Mouse (Mus musculus) NIH3T3 (cell line): ENCODE measurements at regions not wholly inside any gene's neighbourhood (a gene's known extent, or its start where the extent isn't known, plus 50 kb on each side); places are given as distances from the start of the nearest gene placed in this dataset.
A peak's percentile ranks its signal among the peaks of the same experiment; 100 is the strongest.

Experiments used
- DNase-seq: peaks from one replicate; pipeline ENCODE4 v3.0.0-alpha.2; 2012; ENCODE audit warnings: low read depth

DNA sequence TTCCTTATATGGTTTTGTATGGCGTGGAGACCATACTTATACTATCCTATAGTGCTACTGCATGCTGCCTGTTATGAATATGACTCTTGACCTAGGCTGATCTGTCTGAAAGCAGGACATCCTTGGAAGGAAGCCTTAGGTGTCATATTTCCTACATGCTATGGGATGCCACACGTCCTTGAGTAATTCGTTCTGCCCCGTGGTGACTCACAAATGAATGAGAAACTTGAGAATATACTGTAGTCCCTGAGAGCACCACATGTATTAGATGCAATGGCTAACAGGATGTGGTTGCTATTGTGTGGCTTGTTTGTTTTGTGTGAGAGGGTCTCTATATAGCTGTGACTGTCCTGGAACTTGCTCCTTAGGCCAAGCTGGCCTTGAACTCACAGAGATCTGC, 57.2 kb upstream of the Adgrg6 start:
- DNase-seq: peak; percentile 52

DNA sequence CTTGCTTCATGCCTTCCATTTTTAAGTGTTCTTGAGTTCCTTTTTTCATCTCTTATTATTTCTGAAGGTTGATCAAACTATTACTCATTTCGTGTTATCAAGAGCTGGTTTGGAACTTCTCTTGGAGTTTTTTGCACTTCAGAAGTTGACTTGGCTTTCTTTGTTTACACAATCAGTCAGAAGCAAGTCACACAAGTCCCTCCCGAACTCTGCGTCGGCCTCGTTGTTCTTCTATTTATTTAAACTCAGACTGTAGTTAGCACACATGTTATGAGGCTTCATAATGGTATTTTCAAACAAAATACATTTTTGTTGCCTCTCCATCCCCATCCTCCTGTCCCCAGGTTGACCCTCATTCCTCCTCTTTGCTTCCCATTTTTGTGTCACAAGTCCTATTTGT, 55.6 kb upstream of the Adgrg6 start:
- DNase-seq: no peak

DNA sequence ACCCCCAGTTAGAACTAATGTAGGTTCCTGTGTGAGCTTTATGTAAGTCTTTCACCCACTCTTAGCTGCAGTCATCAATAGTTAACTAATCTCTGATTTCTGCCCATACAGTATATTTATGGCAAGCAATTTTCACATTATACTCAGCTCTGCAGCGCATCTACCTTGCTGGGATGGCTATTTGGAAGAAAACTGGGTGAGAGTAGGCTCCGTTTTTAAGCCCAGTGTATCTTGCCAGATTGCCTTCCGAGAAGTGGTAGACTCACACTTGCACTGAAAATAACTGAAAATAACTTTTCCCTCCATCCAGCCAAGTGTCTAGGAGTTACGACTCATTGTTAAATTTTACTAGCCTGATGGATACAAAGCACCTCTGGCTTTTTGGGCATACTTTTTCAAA, 54.6 kb upstream of the Adgrg6 start:
- no peak for DNase-seq
